Mouse (Mus musculus) hindbrain, embryonic 16.5 days (tissue): Measurements from ENCODE around the gene Mpc1. TPM values are rescaled to one million over a fixed set of nuclear protein-coding genes. Genes with fewer than 3 reads are reported as not detected.

ENCODE experiments used
- ATAC-seq: fragments of 200-750 bp; cut with Nextera tagmentation; 2 replicates; pipeline ENCODE4 v1.8.0; 2017; ENCODE audit warnings: moderate TSS enrichment, moderate library complexity
- H3K27ac ChIP-seq: fragments of 300-500 bp; sonication (generic); 2 replicates; pipeline ENCODE4 v1.5.1; 2014; ENCODE audit warnings: low read depth, mild to moderate bottlenecking, control low read depth, low read length, moderate library complexity
- H3K27me3 ChIP-seq: fragments of 300-500 bp; sonication (generic); replicated peaks from 2 replicates; pipeline ENCODE4 v1.6.1; 2014; ENCODE audit warnings: low read length; ENCODE audit not compliant: control insufficient read depth, insufficient read depth
- H3K36me3 ChIP-seq: fragments of 300-500 bp; sonication (generic); 2 replicates; pipeline ENCODE4 v1.6.1; 2014; ENCODE audit warnings: mild to moderate bottlenecking, low read length, moderate library complexity, mixed read lengths; ENCODE audit not compliant: control insufficient read depth, insufficient read depth
- H3K4me1 ChIP-seq: fragments of 300-500 bp; sonication (generic); 2 replicates; pipeline ENCODE4 v1.6.1; 2014; ENCODE audit warnings: low read depth, low read length; ENCODE audit not compliant: control insufficient read depth, insufficient read depth
- H3K4me2 ChIP-seq: fragments of 300-500 bp; sonication (generic); 2 replicates; pipeline ENCODE4 v1.6.1; 2014; ENCODE audit warnings: mild to moderate bottlenecking, low read length, control low read depth, moderate library complexity
- H3K4me3 ChIP-seq: fragments of 300-500 bp; sonication (generic); 2 replicates; pipeline ENCODE4 v1.5.1; 2014; ENCODE audit warnings: mild to moderate bottlenecking, low read length, control low read depth, moderate library complexity
- H3K9ac ChIP-seq: fragments of 300-500 bp; sonication (generic); 2 replicates; pipeline ENCODE4 v1.6.1; 2014; ENCODE audit warnings: low read depth, mild to moderate bottlenecking, control low read depth, low read length, moderate library complexity
- H3K9me3 ChIP-seq: fragments of 300-500 bp; sonication (generic); 2 replicates; pipeline ENCODE4 v1.6.1; 2014; ENCODE audit warnings: mild to moderate bottlenecking, low read length, moderate library complexity; ENCODE audit not compliant: control insufficient read depth
- WGBS: fragments of 180-500 bp; shearing (Covaris S2); extraction: QIAGEN DNeasy Blood & Tissue Kit; methylation state at CpG from one replicate; pipeline ENCODE4 v1.1.7; 2014; 5-methylcytosine and 5-hydroxymethylcytosine counted together
- polyA plus RNA-seq: library from polyadenylated mRNA; unstranded; fragments of >200 nt; fragmentation: Nextera tagmentation; extraction: Ambion mirVana; gene quantifications from 2 replicates; pipeline ENCODE4 v1.2.1, GENCODE M21; 2015

Gene Mpc1
- polyA plus RNA-seq = 389 and 473 TPM in 2 replicates

GRCm38 (mm10) chr17:8282821-8283525 lies at the start of gene Mpc1:
Gene Mpc1, plus strand, starts transcription at chr17:8282904.
- peak within 1 kb of the TSS; percentile 97 for H3K27ac ChIP-seq
- ATAC-seq = peak; percentile 79
- peak within 1 kb of the TSS; percentile 84 for H3K4me2 ChIP-seq
- H3K27me3 ChIP-seq = no peaks in the 10 kb centered on the region
- 2% methylated on average over 31 of the region's 35 CpGs for WGBS
- peak within 1 kb of the TSS; percentile 89 for H3K9ac ChIP-seq
- peaks cover 11% of the 10 kb centered on the region for H3K4me1 ChIP-seq
- peak within 1 kb of the TSS; percentile 83 for H3K4me3 ChIP-seq
- H3K36me3 ChIP-seq = 0 out of 2 replicates have a peak, but pooled peaks cover 2% of the 10 kb centered on the region
- H3K9me3 ChIP-seq = no peaks in the 10 kb centered on the region

GRCm38 (mm10) chr17:8233618-8234214 lies 49.0 kb upstream of the Mpc1 start:
- WGBS = 80% methylated on average over 15 of the region's 15 CpGs
- ATAC-seq = no peak

DNA sequence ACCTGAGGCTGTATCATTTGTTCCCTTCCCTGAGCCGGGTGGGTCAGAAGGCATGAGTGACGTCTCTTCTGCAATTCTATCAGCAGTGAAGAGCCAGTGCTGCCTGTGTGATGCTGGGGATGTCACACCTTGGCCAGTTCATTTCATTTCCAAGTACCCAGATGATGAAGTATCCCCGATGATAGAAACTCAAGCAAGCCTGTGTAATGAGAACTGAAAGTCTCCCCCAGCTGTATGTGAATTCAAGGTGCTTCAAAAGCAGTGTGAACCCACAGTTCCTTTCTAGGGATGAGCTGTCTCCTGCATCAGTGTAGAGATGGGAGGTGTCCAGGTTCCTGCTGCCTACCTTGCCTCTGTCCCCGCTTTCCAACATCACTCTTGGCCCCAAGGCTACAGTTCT lies 48.2 kb upstream of the Mpc1 start:
- no peaks in the 10 kb centered on the region for H3K27me3 ChIP-seq
- 89% methylated on average over 4 of the region's 4 CpGs for WGBS
- H3K9ac ChIP-seq = no peak overlapping the region
- H3K4me3 ChIP-seq = no peak overlapping the region
- ATAC-seq = no peak
- H3K4me1 ChIP-seq = no peaks in the 10 kb centered on the region
- no peaks in the 10 kb centered on the region for H3K36me3 ChIP-seq
- no peak overlapping the region for H3K4me2 ChIP-seq
- H3K9me3 ChIP-seq = no peaks in the 10 kb centered on the region
- H3K27ac ChIP-seq = no peak overlapping the region

More at GRCm38 (mm10) chr17:8233618-8234214, 49.0 kb upstream of the Mpc1 start:
- H3K4me1 ChIP-seq = no peaks in the 10 kb centered on the region
- no peaks in the 10 kb centered on the region for H3K36me3 ChIP-seq
- no peak overlapping the region for H3K27ac ChIP-seq
- H3K27me3 ChIP-seq = no peaks in the 10 kb centered on the region
- no peak overlapping the region for H3K9ac ChIP-seq
- no peaks in the 10 kb centered on the region for H3K9me3 ChIP-seq
- no peak overlapping the region for H3K4me2 ChIP-seq
- H3K4me3 ChIP-seq = no peak overlapping the region

GRCm38 (mm10) chr17:8235743-8236142 lies 47.0 kb upstream of the Mpc1 start, which contains the start of gene Ccr6:
Gene Ccr6, plus strand, starts transcription at chr17:8236043.
- Histone ChIP-seq H3K9me3 (no peaks in the 10 kb centered on the region), H3K4me2 (no peak within 1 kb of the TSS), H3K9ac (no peak within 1 kb of the TSS), H3K27ac (no peak within 1 kb of the TSS), H3K36me3 (no peaks in the 10 kb centered on the region), H3K4me3 (no peak within 1 kb of the TSS), H3K4me1 (no peaks in the 10 kb centered on the region), H3K27me3 (no peaks in the 10 kb centered on the region)
- 78% methylated on average over 3 of the region's 3 CpGs for WGBS
- no peak for ATAC-seq

DNA sequence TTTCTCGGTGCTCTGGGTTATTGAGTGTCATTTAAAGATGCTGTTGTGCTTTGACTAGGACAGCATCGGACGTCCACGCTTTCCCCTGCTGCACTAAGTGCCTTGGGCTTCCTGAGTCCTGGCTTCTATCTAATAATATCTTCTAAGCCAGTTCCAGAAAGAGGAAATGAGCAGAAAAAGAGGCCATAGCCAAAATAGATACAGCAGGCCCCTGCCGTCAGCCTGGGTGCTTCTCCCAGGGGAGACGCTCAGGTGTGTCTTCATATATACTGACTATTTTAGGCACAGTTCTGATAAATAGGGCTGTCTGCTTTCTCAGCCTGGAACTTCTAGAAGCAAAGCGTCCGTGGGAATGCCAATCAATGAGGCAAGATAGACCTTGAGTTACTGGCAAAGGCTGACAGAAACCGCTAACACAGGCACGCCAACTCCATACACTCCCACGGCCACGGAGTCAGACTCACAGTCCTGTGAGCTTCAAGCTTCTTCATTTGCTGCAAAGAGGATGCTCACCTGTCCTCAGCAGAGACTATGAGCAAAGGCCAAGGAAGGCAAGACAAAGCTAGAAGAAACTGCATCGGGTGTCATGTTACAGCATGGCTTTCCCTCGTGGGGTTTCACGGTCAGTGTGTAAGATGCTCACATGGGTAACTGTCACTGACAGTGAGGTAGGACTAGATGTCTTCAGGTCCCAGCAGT lies 44.5 kb upstream of the Mpc1 start:
- no peak overlapping the region for H3K27ac ChIP-seq
- no peaks in the 10 kb centered on the region for H3K27me3 ChIP-seq
- no peaks in the 10 kb centered on the region for H3K4me1 ChIP-seq
- H3K9me3 ChIP-seq = no peaks in the 10 kb centered on the region
- no peak for ATAC-seq
- WGBS = 83% methylated on average over 15 of the region's 15 CpGs
- H3K4me3 ChIP-seq = no peak overlapping the region
- H3K9ac ChIP-seq = no peak overlapping the region
- H3K36me3 ChIP-seq = no peaks in the 10 kb centered on the region
- H3K4me2 ChIP-seq = no peak overlapping the region

GRCm38 (mm10) chr17:8239561-8239960 lies 43.1 kb upstream of the Mpc1 start:
- Histone ChIP-seq H3K4me1 (no peaks in the 10 kb centered on the region), H3K4me2 (no peak overlapping the region), H3K27ac (no peak overlapping the region), H3K4me3 (no peak overlapping the region), H3K9me3 (no peaks in the 10 kb centered on the region), H3K36me3 (no peaks in the 10 kb centered on the region), H3K9ac (no peak overlapping the region), H3K27me3 (no peaks in the 10 kb centered on the region)
- WGBS = 70% methylated on average over 3 of the region's 3 CpGs
- ATAC-seq = no peak

GRCm38 (mm10) chr17:8240517-8240916 lies 42.2 kb upstream of the Mpc1 start:
- no peak overlapping the region for H3K27ac ChIP-seq
- no peak overlapping the region for H3K4me3 ChIP-seq
- no peaks in the 10 kb centered on the region for H3K4me1 ChIP-seq
- no peak overlapping the region for H3K4me2 ChIP-seq
- H3K27me3 ChIP-seq = no peaks in the 10 kb centered on the region
- no peak for ATAC-seq
- WGBS = 68% methylated on average over 4 of the region's 4 CpGs
- H3K36me3 ChIP-seq = no peaks in the 10 kb centered on the region
- no peaks in the 10 kb centered on the region for H3K9me3 ChIP-seq
- H3K9ac ChIP-seq = no peak overlapping the region

GRCm38 (mm10) chr17:8241645-8242044 lies 41.1 kb upstream of the Mpc1 start:
- no peaks in the 10 kb centered on the region for H3K36me3 ChIP-seq
- no peak for ATAC-seq
- no peak overlapping the region for H3K4me3 ChIP-seq
- no peak overlapping the region for H3K9ac ChIP-seq
- H3K9me3 ChIP-seq = no peaks in the 10 kb centered on the region
- no peaks in the 10 kb centered on the region for H3K4me1 ChIP-seq
- 73% methylated on average over 12 of the region's 12 CpGs for WGBS
- H3K27ac ChIP-seq = no peak overlapping the region
- no peak overlapping the region for H3K4me2 ChIP-seq
- no peaks in the 10 kb centered on the region for H3K27me3 ChIP-seq

GRCm38 (mm10) chr17:8242186-8242585 lies 40.5 kb upstream of the Mpc1 start:
- Histone ChIP-seq H3K4me2 (no peak overlapping the region), H3K27me3 (no peaks in the 10 kb centered on the region), H3K36me3 (no peaks in the 10 kb centered on the region), H3K4me1 (no peaks in the 10 kb centered on the region), H3K9ac (no peak overlapping the region), H3K4me3 (no peak overlapping the region), H3K9me3 (no peaks in the 10 kb centered on the region), H3K27ac (no peak overlapping the region)
- WGBS = 92% methylated on average over 11 of the region's 11 CpGs
- no peak for ATAC-seq
